Mouse (Mus musculus) kidney, adult 10 weeks (tissue): ENCODE results near the gene Hdac1. TPM values are rescaled to one million over a fixed set of nuclear protein-coding genes. Genes with fewer than 3 reads are reported as not detected.

Experiments
- polyA plus RNA-seq: library from polyadenylated mRNA; stranded (reverse); fragments of 350-450 nt; fragmentation: Illumina TruSeq; extraction: RNeasy Lipid Tissue Mini Kit (QIAGEN cat#74804); gene quantifications from one replicate; pipeline ENCODE4 v1.2.3, GENCODE M21; 2014; ENCODE audit warnings: low read depth, low replicate concordance

Gene Hdac1
- polyA plus RNA-seq = 40.4 TPM

GRCm38 (mm10) chr4:129542592-129543141 is at the start of gene Hdac1:
TSS of gene Hdac1 (minus strand) at chr4:129542713.

GRCm38 (mm10) chr4:129578466-129578865 is 36.0 kb upstream of the Hdac1 start, which contains the start of gene Fam167b:
TSS of gene Fam167b (minus strand) at chr4:129578549.

DNA sequence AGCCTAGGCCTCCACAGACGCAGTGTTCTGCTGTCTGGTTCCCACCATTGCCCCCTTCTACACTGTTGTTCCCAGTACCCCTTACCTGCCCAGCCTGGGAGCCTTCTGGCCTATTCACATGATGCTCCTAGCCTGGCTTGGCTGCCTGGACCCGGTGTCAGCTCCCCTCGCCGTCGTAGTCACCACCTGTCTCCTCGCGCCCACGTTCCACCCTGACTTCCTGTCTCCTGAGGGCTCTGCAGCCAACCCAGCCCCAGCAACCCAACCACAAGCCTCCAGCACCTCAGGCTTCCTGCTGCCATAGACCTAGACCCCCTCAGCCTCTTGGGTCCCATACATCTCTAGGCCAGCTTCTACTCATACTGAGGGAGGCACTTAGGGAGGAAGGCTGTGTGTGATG is 30.9 kb upstream of the Hdac1 start, which contains the start of gene Lck:
Gene Lck (minus strand): TSS at position 212 of the 400 bp plus-strand sequence.

DNA sequence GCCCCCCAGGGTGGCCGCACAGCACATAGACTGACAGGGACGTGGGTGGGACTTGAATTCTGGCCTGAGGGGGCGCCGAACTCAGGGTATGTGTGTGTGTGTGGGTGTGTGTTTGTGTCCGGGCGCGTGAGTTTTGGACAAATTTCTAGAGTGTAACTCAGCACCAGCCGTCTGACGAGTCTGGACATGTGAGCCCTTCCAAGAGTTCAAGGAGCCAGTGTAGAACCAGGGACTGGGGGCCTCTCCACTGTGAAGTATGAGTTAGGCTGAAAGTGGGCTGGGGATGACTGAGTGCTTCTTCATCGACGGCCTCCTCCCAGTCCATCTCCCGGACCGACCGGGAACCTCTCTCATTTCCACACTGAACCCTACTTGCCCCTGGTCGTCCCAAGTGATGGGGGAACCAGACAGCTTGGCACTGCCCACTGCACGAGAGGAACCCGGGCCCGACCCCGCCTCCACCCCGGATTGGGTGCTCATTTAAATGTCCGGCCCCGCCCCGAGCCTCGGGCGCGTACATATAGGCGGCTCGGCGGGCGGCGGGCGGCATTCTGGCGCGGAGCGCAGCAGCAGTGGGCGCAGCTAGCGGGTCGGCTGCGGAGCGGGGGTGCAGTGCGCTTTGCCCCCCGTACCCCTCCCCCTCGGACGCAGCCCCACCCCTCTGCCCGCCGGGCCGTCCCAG is 29.3 kb downstream of the Hdac1 start, which contains the start of gene Marcksl1:
Gene Marcksl1 (plus strand): TSS at position 496 of the 682 bp plus-strand sequence.

GRCm38 (mm10) chr4:129490972-129491880 is 51.3 kb downstream of the Hdac1 start, which contains the start of the genes Tssk3 and Fam229a:
TSS of gene Tssk3 (minus strand) at chr4:129491022.
TSS of gene Fam229a (plus strand) at chr4:129491190.

Other genes with a start within 250 kb of the Hdac1 start
- gene Rbbp4, start 207.3 kb downstream of the Hdac1 start, polyA plus RNA-seq = 185 TPM
- 152 TPM for gene Zbtb8os, start 207.0 kb downstream of the Hdac1 start, polyA plus RNA-seq
- gene Zbtb8a, start 164.6 kb downstream of the Hdac1 start, polyA plus RNA-seq = 1.8 TPM
- gene Zbtb8b, start 101.9 kb downstream of the Hdac1 start, polyA plus RNA-seq = 1.4 TPM
- gene Bsdc1, start 81.1 kb downstream of the Hdac1 start, polyA plus RNA-seq = 11.0 TPM
- gene Tssk3, start 51.7 kb downstream of the Hdac1 start, polyA plus RNA-seq = not detected
- not detected for gene Fam229a, start 51.5 kb downstream of the Hdac1 start, polyA plus RNA-seq
- 11.3 TPM for gene Marcksl1, start 29.1 kb downstream of the Hdac1 start, polyA plus RNA-seq
- gene Lck, start 30.9 kb upstream of the Hdac1 start, polyA plus RNA-seq = 0.36 TPM
- 1.3 TPM for gene Fam167b, start 35.8 kb upstream of the Hdac1 start, polyA plus RNA-seq
- gene Eif3i, start 57.9 kb upstream of the Hdac1 start, polyA plus RNA-seq = 24.8 TPM
- 35.3 TPM for gene Tmem234, start 58.0 kb upstream of the Hdac1 start, polyA plus RNA-seq
- not detected for gene Dcdc2b, start 71.5 kb upstream of the Hdac1 start, polyA plus RNA-seq
- 10.3 TPM for gene Iqcc, start 76.4 kb upstream of the Hdac1 start, polyA plus RNA-seq
- gene Ccdc28b, start 81.2 kb upstream of the Hdac1 start, polyA plus RNA-seq = 2.4 TPM
- 7.5 TPM for gene Txlna, start 98.4 kb upstream of the Hdac1 start, polyA plus RNA-seq
- gene Kpna6, start 130.1 kb upstream of the Hdac1 start, polyA plus RNA-seq = 60.6 TPM
- gene Tmem39b, start 154.1 kb upstream of the Hdac1 start, polyA plus RNA-seq = 0.40 TPM
- gene Khdrbs1, start 199.6 kb upstream of the Hdac1 start, polyA plus RNA-seq = 107 TPM